Mouse (Mus musculus) stomach, postnatal 0 days (tissue): Measurements from ENCODE around the gene Cmpk2.

Source experiments
- CTCF ChIP-seq: IDR thresholded peaks from 2 replicates; pipeline ENCODE4 v1.5.1; 2016; ENCODE audit warnings: antibody characterized with exemption, low read depth, mild to moderate bottlenecking, moderate library complexity
- EP300 ChIP-seq: optimal IDR thresholded peaks from 2 replicates; pipeline ENCODE3; 2016; ENCODE audit warnings: antibody characterized with exemption

GRCm38 (mm10) chr12:26501042-26501441 lies 32.0 kb downstream of the Cmpk2 start:
- TF ChIP-seq CTCF (no peak), EP300 (no peak)
